Mouse (Mus musculus): ENCODE results near the gene Wscd2.

DNA sequence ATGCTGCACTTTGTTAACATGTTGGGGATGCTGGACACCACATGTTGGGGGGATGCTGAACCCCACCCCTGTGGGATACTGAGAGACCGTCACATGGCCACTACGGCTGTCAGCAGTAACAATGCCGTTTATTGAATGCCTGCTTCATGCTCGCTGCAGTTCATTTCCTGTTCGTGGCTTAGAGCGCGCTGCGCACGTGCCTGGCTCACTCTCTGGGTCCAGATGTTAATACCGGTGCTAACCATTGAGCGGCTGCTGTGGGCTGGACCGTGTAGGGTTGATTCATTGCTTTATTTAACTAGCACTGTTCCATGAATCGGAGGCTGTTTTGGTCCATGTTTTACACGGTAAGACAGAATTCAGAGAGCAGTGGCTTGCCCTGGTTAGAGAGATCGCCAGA is 64.0 kb downstream of the Wscd2 start:
- TF ChIP-seq EP300 (optimal IDR thresholded peaks at IDR 0.05) = no peak
- no peak for TF ChIP-seq CTCF (IDR thresholded peaks at IDR 0.05; ENCODE audit: low read depth)

Measured in stomach, postnatal 0 days (tissue).